Mouse (Mus musculus): ENCODE measurements around the gene Scap. TPM values are rescaled to one million over a fixed set of nuclear protein-coding genes. Genes with fewer than 3 reads are reported as not detected.
"Not testable (repeated sequence)": the region's sequence is repeated elsewhere in the genome, so short reads cannot be mapped to it uniquely, and the experiment has no call there.

Gene Scap
- polyA plus RNA-seq, 1 experiment = 25.0 TPM

- Histone ChIP-seq H3K4me1 (ENCODE audit: control insufficient read depth, insufficient read depth, low read length) (peaks cover 2% of the 10 kb centered on the region; the same call in 1 of the 2 replicates), H3K4me3 (ENCODE audit: insufficient read depth, low read length) (no peak overlapping the region), H3K27ac (ENCODE audit: insufficient read depth, low read depth, low read length) (no peak overlapping the region)
- TF ChIP-seq CTCF (IDR thresholded peaks at IDR 0.05; ENCODE audit: low read depth, low read length) = no peak
- no peak for TF ChIP-seq POLR2A (IDR thresholded peaks at IDR 0.05; ENCODE audit: borderline replicate concordance, low read depth, low read length)
These were observed 3.4 kb upstream of the Scap start for GRCm38 (mm10) chr9:110329655-110330054.

DNA sequence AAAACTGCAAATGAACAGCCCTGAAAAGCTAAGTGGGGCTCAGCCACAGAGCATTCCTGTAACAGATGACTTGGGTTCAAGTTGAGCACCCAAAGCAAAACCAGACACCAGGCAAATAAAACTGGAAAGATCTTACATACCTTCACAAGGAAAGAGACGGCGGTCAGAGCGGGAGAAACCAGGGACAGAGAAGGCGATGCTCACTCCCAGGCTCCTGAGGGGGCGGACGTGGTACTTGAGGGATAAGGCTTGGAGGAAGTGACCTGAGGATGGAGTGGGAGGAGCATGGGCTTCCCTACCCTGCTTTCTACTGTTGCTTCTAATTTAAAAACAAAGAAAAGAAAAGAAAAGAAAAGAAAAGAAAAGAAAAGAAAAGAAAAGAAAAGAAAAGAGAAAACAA is 2.7 kb upstream of the Scap start:
- peaks cover 2% of the 10 kb centered on the region for H3K4me1 ChIP-seq (ENCODE audit: control insufficient read depth, insufficient read depth, low read length)
- H3K4me3 ChIP-seq (ENCODE audit: insufficient read depth, low read length) = no peak overlapping the region
- H3K27ac ChIP-seq (ENCODE audit: insufficient read depth, low read depth, low read length) = no peak overlapping the region
- no peak for TF ChIP-seq CTCF (IDR thresholded peaks at IDR 0.05; ENCODE audit: low read depth, low read length)
- TF ChIP-seq POLR2A (IDR thresholded peaks at IDR 0.05; ENCODE audit: borderline replicate concordance, low read depth, low read length) = no peak

DNA sequence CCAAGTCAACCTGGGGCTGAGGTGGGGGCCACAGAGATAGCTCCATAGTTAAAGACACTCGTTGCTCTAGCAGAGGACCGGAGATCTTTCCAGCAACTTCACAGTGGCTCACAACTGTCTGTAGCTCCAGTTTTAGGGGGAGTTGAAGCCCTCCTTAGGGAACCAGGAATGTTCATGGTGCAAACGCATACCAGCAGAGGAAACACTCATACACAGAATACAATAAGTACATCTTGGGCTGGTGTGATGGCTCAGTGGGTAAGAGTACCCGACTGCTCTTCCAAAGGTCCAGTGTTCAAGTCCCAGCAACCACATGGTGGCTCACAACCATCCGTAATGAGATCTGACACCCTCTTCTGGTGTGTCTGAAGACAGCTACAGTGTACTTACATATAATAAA is 2.2 kb upstream of the Scap start:
- not testable (repeated sequence) for H3K4me1 ChIP-seq (ENCODE audit: control insufficient read depth, insufficient read depth, low read length); H3K27ac ChIP-seq (ENCODE audit: insufficient read depth, low read depth, low read length); H3K4me3 ChIP-seq (ENCODE audit: insufficient read depth, low read length)

GRCm38 (mm10) chr9:110333896-110334259 is 790 bp downstream of the Scap start:
- peaks cover 2% of the 10 kb centered on the region for H3K4me1 ChIP-seq (ENCODE audit: control insufficient read depth, insufficient read depth, low read length)
- no peak overlapping the region for H3K27ac ChIP-seq (ENCODE audit: insufficient read depth, low read depth, low read length)
- peak overlapping the region; percentile 98 for H3K4me3 ChIP-seq (ENCODE audit: insufficient read depth, low read length)
- TF ChIP-seq POLR2A (IDR thresholded peaks at IDR 0.05; ENCODE audit: borderline replicate concordance, low read depth, low read length) (no peak), CTCF (IDR thresholded peaks at IDR 0.05; ENCODE audit: low read depth, low read length) (no peak)

DNA sequence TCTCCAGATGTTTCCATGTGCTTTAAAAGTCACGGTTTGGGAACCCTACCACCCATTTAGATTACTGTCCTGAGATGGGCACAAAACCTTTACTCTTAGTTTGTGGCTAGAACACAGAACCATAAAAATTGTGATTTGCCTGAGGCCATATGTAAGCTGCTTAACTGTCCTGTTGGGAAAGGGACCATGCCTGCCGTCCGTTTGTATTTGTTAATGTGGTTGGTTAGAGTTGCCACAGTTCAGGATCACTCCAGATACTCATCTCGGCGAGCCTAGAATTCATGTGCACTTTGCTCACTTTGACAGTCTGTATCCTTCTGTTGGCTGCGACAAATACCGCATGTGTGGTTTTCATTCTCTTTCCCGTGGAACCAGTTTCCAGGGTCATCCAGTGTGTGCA is 1.8 kb downstream of the Scap start:
- H3K4me3 ChIP-seq (ENCODE audit: insufficient read depth, low read length) = no peak overlapping the region
- peaks cover 2% of the 10 kb centered on the region for H3K4me1 ChIP-seq (ENCODE audit: control insufficient read depth, insufficient read depth, low read length)

GRCm38 (mm10) chr9:110340037-110340750 is 7.1 kb downstream of the Scap start:
- Histone ChIP-seq H3K4me1 (ENCODE audit: control insufficient read depth, insufficient read depth, low read length) (peaks cover 18% of the 10 kb centered on the region), H3K27ac (ENCODE audit: insufficient read depth, low read depth, low read length) (no peak overlapping the region), H3K4me3 (ENCODE audit: insufficient read depth, low read length) (no peak overlapping the region)
- TF ChIP-seq CTCF (IDR thresholded peaks at IDR 0.05; ENCODE audit: low read depth, low read length) (no peak), POLR2A (IDR thresholded peaks at IDR 0.05; ENCODE audit: borderline replicate concordance, low read depth, low read length) (no peak)

More for the DNA sequence above, 1.8 kb downstream of the Scap start:
- TF ChIP-seq POLR2A (IDR thresholded peaks at IDR 0.05; ENCODE audit: borderline replicate concordance, low read depth, low read length) (no peak), CTCF (IDR thresholded peaks at IDR 0.05; ENCODE audit: low read depth, low read length) (no peak)
- no peak overlapping the region for H3K27ac ChIP-seq (ENCODE audit: insufficient read depth, low read depth, low read length)

DNA sequence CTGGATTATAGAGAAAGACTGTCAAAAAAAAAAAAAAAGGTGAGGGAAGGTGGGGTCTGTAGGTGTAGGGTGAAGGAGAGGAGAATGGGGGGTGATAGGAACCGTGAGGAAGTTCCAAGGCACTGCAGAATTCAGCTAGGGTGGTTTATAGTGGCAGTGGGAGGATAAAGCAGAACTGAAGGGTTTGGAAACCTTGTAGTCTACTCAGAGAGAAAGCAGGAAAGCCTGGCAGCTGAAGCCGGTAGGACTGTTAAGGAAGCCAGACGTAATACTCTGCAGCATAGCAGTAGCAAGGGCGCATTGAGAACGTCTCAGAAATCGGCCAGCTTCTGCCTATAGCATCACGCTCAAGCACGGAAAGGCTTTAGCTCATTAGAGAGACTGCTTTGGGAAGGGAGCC is 8.9 kb downstream of the Scap start:
- H3K4me1 ChIP-seq (ENCODE audit: control insufficient read depth, insufficient read depth, low read length) = peaks cover 18% of the 10 kb centered on the region
- TF ChIP-seq POLR2A (IDR thresholded peaks at IDR 0.05; ENCODE audit: borderline replicate concordance, low read depth, low read length) (no peak), CTCF (IDR thresholded peaks at IDR 0.05; ENCODE audit: low read depth, low read length) (no peak)
- H3K4me3 ChIP-seq (ENCODE audit: insufficient read depth, low read length) = no peak overlapping the region
- H3K27ac ChIP-seq (ENCODE audit: insufficient read depth, low read depth, low read length) = no peak overlapping the region

DNA sequence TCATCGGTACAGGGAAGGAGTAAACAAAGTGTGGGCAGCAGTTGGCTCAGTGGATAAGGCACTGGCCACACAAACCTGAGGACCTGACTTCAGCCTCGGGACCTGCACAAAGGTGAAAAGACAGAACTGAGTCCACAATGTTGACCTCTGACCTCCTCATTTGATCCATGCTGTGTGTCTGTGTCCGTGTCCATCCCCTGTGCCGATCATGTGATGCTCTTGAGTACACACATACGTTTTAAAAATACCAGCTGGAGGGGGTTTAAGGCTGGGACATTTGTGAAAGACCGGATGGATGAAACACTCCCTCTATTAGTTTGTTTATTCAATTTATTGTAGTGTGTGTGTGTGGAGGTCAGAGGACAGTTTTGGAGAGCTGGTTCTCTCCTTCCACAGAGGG is 10.7 kb downstream of the Scap start:
- Histone ChIP-seq H3K4me1 (ENCODE audit: control insufficient read depth, insufficient read depth, low read length) (peaks cover 22% of the 10 kb centered on the region), H3K27ac (ENCODE audit: insufficient read depth, low read depth, low read length) (no peak overlapping the region), H3K4me3 (ENCODE audit: insufficient read depth, low read length) (no peak overlapping the region)
- TF ChIP-seq CTCF (IDR thresholded peaks at IDR 0.05; ENCODE audit: low read depth, low read length) (no peak), POLR2A (IDR thresholded peaks at IDR 0.05; ENCODE audit: borderline replicate concordance, low read depth, low read length) (no peak)

GRCm38 (mm10) chr9:110345057-110345739 is 12.1 kb downstream of the Scap start:
- Histone ChIP-seq H3K27ac (ENCODE audit: insufficient read depth, low read depth, low read length) (no peak overlapping the region), H3K4me3 (ENCODE audit: insufficient read depth, low read length) (no peak overlapping the region), H3K4me1 (ENCODE audit: control insufficient read depth, insufficient read depth, low read length) (peaks cover 31% of the 10 kb centered on the region)
- TF ChIP-seq POLR2A (IDR thresholded peaks at IDR 0.05; ENCODE audit: borderline replicate concordance, low read depth, low read length) (no peak), CTCF (IDR thresholded peaks at IDR 0.05; ENCODE audit: low read depth, low read length) (no peak)

DNA sequence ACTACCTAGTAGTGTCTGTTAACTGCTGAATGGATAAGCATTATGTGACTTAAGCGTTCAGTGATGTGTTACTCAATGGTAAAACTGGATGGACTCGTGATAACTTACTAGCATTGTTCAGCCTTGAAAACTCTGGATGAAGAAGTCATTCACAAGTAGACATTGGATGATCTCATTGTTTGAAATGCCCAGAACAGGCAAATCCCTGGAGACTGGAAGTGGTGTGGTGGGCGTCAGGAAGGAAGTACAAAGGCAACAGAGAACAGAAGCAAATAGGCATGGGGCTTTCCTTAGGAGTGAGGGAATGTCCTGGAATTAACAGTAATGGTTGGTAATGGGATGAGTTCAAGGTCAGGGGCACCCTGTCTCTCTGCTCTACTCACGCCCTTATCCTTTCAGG is 15.8 kb downstream of the Scap start:
- H3K4me1 ChIP-seq (ENCODE audit: control insufficient read depth, insufficient read depth, low read length) = peaks cover 37% of the 10 kb centered on the region
- H3K27ac ChIP-seq (ENCODE audit: insufficient read depth, low read depth, low read length) = no peak overlapping the region
- H3K4me3 ChIP-seq (ENCODE audit: insufficient read depth, low read length) = no peak overlapping the region
- TF ChIP-seq CTCF (IDR thresholded peaks at IDR 0.05; ENCODE audit: low read depth, low read length) (no peak), POLR2A (IDR thresholded peaks at IDR 0.05; ENCODE audit: borderline replicate concordance, low read depth, low read length) (no peak)

Measured in bone marrow macrophage, adult 2 months (primary cell).